In genomic region chr6:30355701-30356100, GRCm38 (mm10) we compare ENCODE assay signal across 10 mouse cellular contexts. TPM values are rescaled to one million over a fixed set of nuclear protein-coding genes. Genes with fewer than 3 reads are reported as not detected.
DNase-seq lines count a peak whose midpoint lies in the region; ATAC-seq and TF ChIP-seq lines count a peak whose summit lies in the region.
"Had no signal": no experiment of that assay in that cellular context is flagged by ENCODE, and none has a peak within 500 bp of the region (broad histone marks: within the 10 kb centered on the region; RNA-seq: fewer than 3 reads in every experiment).

No protein-coding gene starts in this region.

- intact Hi-C loops in gastrocnemius, adult 2 months (cut with DNase I), result loop anchor here (2.0 to 10.0 kb wide), 7 partner anchors 53 to 503 kb away; partner anchors contain the start of gene Strip2

- DNase-seq in frontal cortex, postnatal 36 days (ENCODE audit: low spot score in 2 of 2), result no peak
- DNase-seq in ovary, postnatal 36 days (ENCODE audit: low spot score), result peak; percentile 62
- no peak for DNase-seq in ovary, postnatal 10 days (ENCODE audit: low spot score)
- peak; percentile 87 for DNase-seq in gastrocnemius, adult 2 months
- peak; percentile 79 for DNase-seq in testis, postnatal 10 days (ENCODE audit: low spot score)
- no peak for DNase-seq in forebrain, postnatal 0 days
- DNase-seq in lung, adult 2 months, result no peak

- 79% methylated on average over 8 of the region's 8 CpGs for WGBS in forebrain, postnatal 0 days
- 65% methylated on average over 8 of the region's 8 CpGs for WGBS in lung, adult 2 months

- H3K4me1 ChIP-seq in forebrain, postnatal 0 days (ENCODE audit: insufficient read depth), result no peaks in the 10 kb centered on the region
- H3K4me1 ChIP-seq in lung, adult 2 months (ENCODE audit: control insufficient read depth, insufficient read depth, low read length), result no peaks in the 10 kb centered on the region; the same call in 1 of the 2 replicates

- TF ChIP-seq CTCF in gastrocnemius, adult 2 months (IDR thresholded peaks at IDR 0.05), result peak; percentile 3; the same call in 1 of the 2 replicates
- TF ChIP-seq CTCF in forebrain, postnatal 0 days (IDR thresholded peaks at IDR 0.05; ENCODE audit: low read depth), result no peak
- TF ChIP-seq CTCF in lung, adult 2 months (IDR thresholded peaks at IDR 0.05; ENCODE audit: insufficient read depth, low read length), result no peak

- no peak overlapping the region for H3K4me3 ChIP-seq in gastrocnemius, adult 2 months
- no peak overlapping the region for H3K4me3 ChIP-seq in forebrain, postnatal 0 days (ENCODE audit: low read depth, low read length)
- no peak overlapping the region for H3K4me3 ChIP-seq in lung, adult 2 months (replicated peaks; ENCODE audit: extremely low read depth, low read depth, low read length)
- H3K4me3 ChIP-seq: limb, embryonic 10.5 days had no signal

- no peak for TF ChIP-seq POLR2A in lung, adult 2 months (IDR thresholded peaks at IDR 0.05; ENCODE audit: borderline replicate concordance, extremely low read depth, low read depth, low read length)

- no peaks in the 10 kb centered on the region for H3K36me3 ChIP-seq in forebrain, postnatal 0 days (ENCODE audit: insufficient read depth)
- H3K36me3 ChIP-seq: limb, embryonic 10.5 days had no signal

- H3K4me2 ChIP-seq in forebrain, postnatal 0 days (ENCODE audit: low read depth), result no peak overlapping the region

- no peaks in the 10 kb centered on the region for H3K27me3 ChIP-seq in forebrain, postnatal 0 days (ENCODE audit: insufficient read depth, low read length)
- H3K27me3 ChIP-seq: CH12.LX had no signal

- peak overlapping the region; percentile 88 for H3K27ac ChIP-seq in gastrocnemius, adult 2 months
- H3K27ac ChIP-seq in forebrain, postnatal 0 days (ENCODE audit: low read depth, low read length), result no peak overlapping the region
- H3K27ac ChIP-seq: limb, embryonic 10.5 days had no signal

- H3K9me3 ChIP-seq in forebrain, postnatal 0 days (ENCODE audit: low read length), result no peaks in the 10 kb centered on the region
- H3K9me3 ChIP-seq: limb, embryonic 10.5 days had no signal

- H3K9ac ChIP-seq in forebrain, postnatal 0 days, result no peak overlapping the region

- 0 out of 2 replicates have a peak, but pooled peaks have one; percentile 10 for ATAC-seq in frontal cortex, adult (ENCODE audit: low TSS enrichment)
- ATAC-seq in forebrain, postnatal 0 days, result no peak

RNA-seq across cellular contexts. Expression of gene Zc3hc1, which starts 35.1 kb away (rescaled TPM):
- 10 to 100 TPM; 15.5 to 19.3 TPM for total RNA-seq in gastrocnemius, adult 2 months (2021)
- 56.7 and 57.2 TPM in 2 replicates for total RNA-seq in forebrain, postnatal 0 days (2014; rRNA removed)
- 69.4 and 71.9 TPM in 2 replicates for polyA plus RNA-seq in forebrain, postnatal 0 days (2015; fragmentation: Nextera tagmentation; extraction: Ambion mirVana)
- polyA plus RNA-seq in lung, adult 2 months (2012; rRNA removed), result 13.8 TPM in 2 replicates

RNA-seq across cellular contexts. Expression of gene Klhdc10, which starts 46.0 kb away (rescaled TPM):
- total RNA-seq in gastrocnemius, adult 2 months (2021), result 10 to 100 TPM; 35.8 to 44.4 TPM
- 111 and 160 TPM in 2 replicates for total RNA-seq in forebrain, postnatal 0 days (2014; rRNA removed)
- 17.7 and 24.3 TPM in 2 replicates for polyA plus RNA-seq in forebrain, postnatal 0 days (2015; fragmentation: Nextera tagmentation; extraction: Ambion mirVana)
- polyA plus RNA-seq in lung, adult 2 months (2012; rRNA removed), result 13.9 and 17.8 TPM in 2 replicates

RNA-seq across cellular contexts. Expression of gene Ube2h, which starts 51.4 kb away (rescaled TPM):
- total RNA-seq in gastrocnemius, adult 2 months (2021), result 10 to 100 TPM; 39.6 to 81.2 TPM
- total RNA-seq in forebrain, postnatal 0 days (2014; rRNA removed), result 33.3 and 42.7 TPM in 2 replicates
- 31.3 and 37.7 TPM in 2 replicates for polyA plus RNA-seq in forebrain, postnatal 0 days (2015; fragmentation: Nextera tagmentation; extraction: Ambion mirVana)
- 59.9 and 103 TPM in 2 replicates for polyA plus RNA-seq in lung, adult 2 months (2012; rRNA removed)

Comparison
In these comparisons a context has a peak if more than half of its experiments do, and no peak if none do; other contexts are left out.
1. DNase-seq: peak in ovary, postnatal 36 days (single experiment), gastrocnemius, adult 2 months (single experiment) and testis, postnatal 10 days (single experiment); none in frontal cortex, postnatal 36 days (0 of 2), ovary, postnatal 10 days (single experiment), forebrain, postnatal 0 days (single experiment) and lung, adult 2 months (single experiment).